Mouse (Mus musculus) heart, adult 9 months (tissue): Measurements from ENCODE around the gene Rad51b.

Source experiments
- DNase-seq, 2 experiments: peaks; one replicate each; pipeline ENCODE4 v3.0.0; 2022; ENCODE audit warnings: low spot score in 2 of 2

The Rad51b gene

DNA sequence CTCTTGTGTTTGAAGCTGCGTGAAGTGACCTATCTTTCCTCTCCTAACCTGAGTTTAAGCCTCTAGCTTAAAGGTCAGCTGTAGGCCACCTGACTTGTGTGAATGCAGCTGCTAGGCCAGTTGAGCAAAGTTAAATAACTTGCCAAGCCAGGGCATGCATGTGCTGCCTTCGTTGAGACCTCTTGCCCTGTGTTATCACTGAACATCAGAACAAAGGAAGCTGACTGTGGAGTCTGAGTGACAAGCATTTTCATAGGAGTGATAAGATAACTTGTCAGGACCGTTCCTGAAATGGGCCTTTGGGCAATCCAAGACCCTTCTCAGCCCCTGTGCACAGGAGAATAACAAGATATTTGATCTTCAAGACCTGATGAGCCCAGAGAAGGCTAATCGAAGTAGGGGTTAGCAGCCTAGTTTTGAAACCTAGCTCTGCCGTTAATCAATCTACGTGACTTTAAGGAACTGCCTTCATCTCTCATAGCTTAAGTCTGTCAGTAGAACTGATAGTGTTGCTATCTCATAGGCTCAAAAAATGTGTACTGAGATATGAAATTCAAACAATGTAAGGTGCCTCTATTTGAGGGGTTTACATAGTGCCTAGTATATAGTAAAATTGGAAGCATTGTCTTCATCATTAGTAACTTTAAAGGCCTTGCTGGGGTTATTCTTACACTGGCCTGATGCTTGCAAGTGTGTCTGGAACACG lies 465.6 kb downstream of the Rad51b start:
- DNase-seq, result no peak

DNA sequence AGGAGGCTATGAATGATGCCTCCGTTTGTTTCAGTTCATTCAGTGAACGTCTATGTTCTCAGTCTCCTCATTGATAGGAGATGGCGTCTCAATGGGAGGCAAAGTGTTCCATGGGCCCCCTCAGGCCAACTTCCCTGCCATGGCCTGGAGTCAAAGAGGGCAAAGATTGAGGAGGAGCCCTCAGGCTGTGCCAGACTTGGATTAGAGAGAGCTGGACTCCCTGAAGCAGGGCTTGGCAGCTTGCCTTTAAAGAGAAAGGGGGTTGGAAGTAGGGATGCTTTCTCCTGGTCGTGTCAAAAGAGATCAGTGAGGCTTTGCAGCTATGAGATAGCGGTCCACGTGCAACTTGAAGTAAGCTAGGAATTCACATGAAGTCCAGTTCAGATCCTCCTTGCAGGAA lies 469.0 kb downstream of the Rad51b start:
- DNase-seq, result peak in 1 of 2 experiments; percentile 23

DNA sequence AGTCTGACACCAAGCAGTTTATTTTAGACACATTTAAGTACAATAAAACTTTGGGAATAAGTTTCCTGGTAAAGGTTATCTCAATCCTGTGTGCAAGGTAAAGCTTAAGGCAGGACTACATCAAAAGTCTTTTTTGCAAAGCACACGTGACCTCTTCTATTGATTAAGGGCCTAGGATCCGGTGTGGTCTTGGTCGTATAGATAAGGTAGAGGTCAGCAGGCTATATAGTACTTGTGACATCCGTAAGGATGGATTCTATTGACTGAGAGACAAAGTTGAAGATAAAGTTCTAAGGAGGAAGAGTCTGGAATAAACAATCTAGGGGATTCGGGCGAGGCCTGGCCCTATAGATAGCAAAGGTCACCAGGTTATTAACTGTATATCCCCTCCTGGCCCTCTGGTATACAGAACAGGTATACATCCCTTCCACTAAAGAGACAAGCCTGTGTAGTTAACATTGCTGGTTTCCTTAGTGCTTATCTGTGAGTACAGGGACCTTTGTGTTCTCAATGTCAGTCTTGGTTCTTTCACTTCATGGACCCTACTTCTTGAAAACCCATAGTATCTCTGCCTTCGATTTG lies 471.8 kb downstream of the Rad51b start:
- DNase-seq, result no peak

DNA sequence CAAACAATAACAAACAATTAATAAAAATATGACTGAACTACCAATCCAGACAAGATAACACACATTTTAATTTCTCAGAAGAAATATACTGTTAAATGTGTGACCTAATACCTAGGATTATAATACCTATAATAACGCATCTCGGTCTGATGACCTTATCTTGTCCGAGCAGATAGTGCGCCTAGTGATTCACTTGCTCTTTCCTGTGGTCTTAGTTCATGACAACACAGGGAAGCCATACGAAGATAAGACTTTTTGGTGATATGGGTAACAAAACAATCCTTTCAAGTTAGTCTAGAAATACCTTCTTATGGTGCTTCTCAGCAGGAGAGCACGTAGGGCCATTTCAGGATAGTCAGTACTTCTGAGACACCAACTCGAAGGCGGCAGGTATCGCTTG lies 472.7 kb downstream of the Rad51b start:
- DNase-seq, result no peak

DNA sequence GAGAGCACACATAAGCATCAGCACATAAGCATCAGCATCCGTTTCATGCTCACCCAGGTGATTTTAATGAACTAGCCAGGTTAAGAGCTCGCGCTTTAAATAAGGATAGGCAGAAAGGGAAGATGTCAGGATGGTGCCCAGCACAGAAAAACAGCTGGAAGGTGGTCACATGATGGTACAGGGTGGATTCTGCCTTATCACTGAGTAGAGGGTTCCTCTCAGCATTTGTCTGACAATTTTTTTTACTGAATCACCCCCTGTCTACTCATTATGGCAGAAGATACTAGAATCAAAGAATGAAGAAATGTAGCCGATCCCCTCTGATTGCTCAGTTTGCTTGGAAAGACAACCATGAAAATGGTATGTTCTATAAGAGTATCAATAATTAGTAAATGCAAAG lies 474.1 kb downstream of the Rad51b start:
- no peak for DNase-seq

DNA sequence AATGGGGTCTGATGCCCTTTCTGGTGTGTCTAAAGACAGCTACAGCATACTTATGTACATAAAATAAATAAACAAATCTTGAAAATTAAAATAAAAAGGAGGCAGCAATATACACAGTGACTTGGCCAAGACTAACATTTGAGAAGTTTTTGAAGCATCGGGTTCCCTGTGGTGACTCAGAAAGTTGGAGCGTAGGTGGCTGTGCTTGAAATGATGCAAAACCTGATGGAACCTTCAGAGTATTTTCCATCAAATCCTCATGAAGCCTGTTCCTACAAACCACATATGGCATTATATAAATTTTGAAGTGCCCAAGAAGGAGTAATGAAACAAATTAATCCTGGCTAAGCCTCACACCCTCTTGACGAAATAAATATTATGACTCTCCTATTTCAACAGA lies 474.7 kb downstream of the Rad51b start:
- DNase-seq, result no peak

DNA sequence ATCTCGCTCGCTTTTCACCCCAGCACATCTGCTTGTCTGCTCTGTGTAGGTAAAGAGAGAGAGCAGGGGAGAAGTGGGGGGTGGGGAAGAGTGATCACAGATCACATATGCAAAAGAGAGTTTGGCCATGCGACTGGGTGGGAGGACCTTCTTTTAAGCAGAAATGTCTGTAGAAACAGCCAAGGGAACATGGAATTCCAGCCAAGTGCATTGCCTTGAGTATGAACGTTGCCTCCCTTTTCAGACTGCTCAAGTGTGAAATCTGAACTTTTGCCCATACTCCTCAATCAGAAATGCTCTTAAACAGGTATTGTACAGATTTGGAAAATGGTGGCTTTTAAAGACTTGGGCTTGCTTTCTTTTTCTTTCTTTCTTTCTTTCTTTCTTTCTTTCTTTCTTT lies 476.2 kb downstream of the Rad51b start:
- DNase-seq, result no peak

DNA sequence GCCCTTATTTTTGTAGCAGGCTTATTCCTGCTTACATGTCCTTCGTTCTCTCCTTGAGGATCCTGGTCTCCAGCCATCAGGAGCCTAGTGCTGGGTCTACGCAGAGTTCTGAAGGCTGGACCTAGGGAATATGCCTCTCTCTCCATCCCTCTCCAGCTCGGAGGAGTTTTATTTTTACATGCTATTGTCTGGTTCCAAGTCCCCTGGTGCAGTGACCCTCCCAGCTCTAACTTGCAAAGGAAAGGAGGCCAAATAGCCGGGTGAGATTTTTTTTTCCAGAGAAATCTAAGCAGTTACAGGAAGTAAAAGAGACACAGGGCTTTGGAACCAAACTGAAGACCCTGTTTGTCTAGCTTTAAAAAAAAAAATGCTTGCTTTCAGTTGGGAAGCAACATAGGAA lies 477.5 kb downstream of the Rad51b start:
- DNase-seq, result peak in 1 of 2 experiments; percentile 48

DNA sequence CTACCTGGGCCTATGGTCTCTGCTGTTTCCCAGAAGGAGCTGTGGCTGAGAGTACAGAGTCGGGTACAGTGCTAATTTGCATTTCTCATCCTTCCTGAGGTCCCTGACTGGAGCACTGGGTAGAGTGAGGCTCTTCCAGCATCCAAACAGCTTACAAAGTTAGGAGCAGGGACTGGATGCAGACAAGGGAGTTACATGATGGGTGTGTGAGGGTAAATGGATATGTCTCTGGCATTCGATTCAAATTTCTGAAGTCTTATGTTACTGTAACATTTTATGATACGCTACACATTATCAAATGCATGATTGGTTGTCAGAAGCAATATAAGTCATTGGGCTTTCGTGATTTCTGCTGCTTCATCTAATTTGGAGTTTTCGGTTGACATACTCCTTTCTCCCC lies 479.7 kb downstream of the Rad51b start:
- DNase-seq, result no peak

DNA sequence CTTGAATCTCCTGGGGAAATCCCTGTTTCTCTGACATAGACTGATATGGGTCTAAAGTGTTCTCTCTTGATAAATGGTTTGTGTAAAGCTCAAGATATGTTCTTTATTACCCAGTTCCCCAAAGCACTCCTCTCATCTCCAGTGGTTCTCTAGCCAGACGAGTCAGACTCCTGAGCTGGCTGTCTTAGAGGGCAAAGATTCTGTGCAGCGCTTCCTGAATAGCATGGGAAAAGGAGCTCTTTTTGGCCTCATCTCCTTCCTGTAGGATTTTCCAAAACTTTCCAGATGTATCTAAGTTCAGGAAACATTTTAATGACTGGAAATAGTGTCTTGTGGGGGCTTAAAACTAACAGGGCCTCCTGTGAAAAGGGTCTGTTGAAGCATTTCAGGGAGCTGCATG lies 483.7 kb downstream of the Rad51b start:
- DNase-seq, result peak; percentile 20 to 34

DNA sequence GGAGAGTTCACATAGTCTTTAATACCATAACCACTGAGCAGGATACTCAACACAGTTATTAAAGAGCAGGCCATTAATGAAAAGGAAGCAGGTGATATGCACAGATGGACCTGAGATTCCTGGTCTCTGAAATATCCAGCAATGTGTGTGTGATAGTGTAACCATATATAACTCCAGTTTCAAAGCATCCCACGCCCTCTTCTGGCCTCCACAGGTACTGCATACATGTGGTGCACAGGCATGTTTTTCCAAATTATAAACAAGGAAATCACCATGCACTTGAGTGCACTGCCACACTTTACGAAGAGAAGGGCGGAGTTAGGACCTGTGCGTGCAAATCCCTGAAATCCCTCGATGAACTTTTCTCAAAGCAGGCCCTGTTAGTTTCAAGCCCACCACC lies 484.7 kb downstream of the Rad51b start:
- DNase-seq, result no peak

DNA sequence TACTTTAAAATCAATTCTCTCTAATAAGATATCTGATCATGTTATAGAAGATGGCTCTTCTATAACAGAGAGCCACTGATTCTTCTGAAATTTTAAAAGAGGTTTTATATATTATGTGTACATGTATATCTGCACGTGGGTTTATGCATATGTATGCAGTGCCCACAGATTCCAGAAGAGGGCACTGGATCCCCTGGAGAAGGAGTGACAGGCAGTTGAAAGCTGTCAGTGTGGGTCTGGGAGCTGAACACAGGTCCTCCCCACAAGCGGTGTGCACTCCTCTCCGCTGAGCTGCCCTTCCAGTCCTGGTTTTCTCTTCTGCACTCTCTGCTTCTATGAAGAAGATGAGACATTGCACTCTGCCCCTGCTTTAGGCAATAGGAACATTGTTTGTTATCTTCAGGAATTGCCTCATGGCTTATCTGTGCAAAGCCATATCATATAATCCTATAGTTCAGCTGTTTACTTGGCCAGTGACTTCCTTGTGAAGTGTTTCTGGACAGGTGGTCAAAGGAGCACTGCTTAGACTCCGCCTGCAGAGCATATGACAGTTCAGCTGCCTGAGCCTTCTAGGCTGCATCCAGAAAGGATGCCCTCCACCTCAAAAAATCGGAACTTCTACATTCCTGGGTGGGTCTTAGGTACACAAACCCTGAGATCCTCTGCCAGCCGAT lies 485.5 kb downstream of the Rad51b start:
- DNase-seq, result no peak

DNA sequence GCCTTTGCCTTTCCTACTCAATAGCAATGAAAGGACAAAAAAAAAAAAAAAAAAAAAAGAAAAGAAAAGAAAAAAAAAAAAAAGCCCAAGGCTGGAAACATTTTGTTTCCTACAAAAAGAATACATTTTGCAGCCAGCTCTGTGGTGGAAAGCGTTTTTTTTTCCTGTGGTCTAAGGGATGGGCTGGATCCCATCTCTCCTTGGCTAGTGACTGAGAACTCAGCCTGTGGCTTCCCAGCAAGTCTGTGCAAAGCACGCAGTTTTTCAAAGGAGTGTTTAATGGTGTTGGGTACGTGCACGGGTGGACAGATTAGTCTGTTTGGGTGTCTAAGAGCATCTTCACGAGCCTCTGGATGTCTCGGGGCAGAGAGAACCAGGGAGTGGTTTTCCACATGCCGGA lies 487.1 kb downstream of the Rad51b start:
- no peak for DNase-seq

DNA sequence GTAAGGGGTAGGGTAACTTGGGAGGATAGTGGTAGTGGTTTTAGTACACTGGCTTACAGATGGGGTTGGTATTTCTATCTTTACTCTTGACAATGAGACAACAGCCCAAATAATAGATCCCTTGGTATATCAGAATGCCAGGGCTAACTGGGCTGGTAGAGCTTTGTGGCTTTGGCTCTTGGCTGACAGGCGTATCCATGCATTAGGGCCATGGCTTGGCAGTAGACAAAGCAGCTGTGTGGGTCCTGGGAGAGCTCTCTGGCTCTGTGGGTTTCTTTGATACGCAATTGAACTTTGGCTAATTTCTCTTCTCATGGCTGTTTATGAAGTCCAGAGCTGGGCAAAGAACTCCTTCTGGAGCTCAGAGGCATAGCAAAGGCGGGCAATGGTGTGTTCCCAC lies 488.6 kb downstream of the Rad51b start:
- no peak for DNase-seq

DNA sequence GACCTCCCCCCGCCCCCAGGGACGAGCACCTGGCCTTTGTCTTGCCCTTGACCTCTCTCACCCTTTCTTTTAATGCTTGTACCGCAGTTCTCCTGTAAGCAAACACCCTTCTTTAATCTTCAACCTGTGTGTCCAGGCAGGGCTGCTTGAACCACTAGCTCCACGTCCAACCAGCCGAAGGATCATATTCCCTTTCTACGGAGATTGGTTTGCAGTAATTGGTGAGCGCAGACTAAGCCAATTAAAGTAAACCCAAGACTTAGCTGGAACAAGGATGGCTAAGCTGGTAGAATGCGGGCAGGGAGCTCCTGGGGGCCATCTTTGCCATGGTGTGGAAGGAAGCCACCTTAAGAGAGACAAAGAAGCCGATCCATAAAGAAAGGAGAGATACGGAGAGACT lies 490.5 kb downstream of the Rad51b start:
- DNase-seq, result no peak

DNA sequence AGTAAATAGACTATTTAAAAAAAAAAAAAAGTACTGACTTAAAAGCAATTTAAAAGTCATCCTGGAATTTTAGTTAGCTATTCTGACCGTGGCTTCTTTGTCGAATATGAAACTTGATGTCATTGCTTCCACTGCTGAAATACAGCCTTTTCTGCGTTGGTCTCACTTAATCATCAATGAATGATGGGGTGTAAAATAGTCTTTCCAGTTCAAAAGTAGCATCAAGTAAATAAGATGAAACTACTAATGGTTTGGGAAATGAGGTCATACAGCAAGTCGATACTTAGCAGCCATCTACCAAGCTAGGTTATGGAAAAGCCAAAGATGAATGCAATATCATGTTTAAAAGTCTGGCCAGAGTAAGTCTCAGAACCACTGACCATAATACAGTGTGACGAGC lies 491.3 kb downstream of the Rad51b start:
- DNase-seq, result no peak

DNA sequence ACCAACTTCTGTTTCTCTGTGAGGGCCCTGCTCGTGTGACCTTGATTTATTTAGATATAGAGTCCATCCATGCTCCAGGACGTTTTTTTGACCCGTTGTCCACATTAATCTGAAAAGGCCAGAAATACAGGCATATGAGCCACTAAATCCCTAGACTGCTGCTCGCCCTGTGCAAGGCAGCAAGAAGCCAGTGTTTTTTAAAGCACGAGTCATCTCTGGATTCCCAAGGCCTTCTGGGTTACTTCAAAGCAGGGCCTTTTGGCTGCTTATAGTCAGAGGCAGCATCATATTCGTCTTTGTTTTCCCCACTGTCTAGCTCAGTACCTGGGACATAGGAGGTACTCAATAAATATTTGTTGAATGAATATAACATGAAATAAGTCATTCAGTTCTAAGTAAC lies 492.4 kb downstream of the Rad51b start:
- no peak for DNase-seq

DNA sequence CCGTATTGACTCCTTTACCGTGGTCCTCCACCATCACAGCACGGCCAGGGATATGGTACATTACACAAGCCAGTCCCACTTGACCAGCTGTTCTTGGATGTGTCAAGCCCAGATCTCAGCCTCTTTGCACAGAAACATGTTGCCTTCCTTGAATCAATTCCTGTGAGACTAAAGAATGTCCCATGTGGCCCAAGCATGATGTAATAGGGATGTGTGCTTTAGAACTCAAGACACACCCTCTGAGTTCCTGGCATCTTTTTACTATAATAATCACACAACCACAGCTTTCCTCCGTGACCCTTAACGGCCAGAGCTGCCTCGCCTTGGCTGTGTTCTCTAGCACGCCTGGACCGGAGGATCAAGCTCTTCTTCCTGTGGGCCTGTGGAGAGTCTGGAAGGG lies 496.3 kb downstream of the Rad51b start:
- DNase-seq, result peak; percentile 94 to 96

DNA sequence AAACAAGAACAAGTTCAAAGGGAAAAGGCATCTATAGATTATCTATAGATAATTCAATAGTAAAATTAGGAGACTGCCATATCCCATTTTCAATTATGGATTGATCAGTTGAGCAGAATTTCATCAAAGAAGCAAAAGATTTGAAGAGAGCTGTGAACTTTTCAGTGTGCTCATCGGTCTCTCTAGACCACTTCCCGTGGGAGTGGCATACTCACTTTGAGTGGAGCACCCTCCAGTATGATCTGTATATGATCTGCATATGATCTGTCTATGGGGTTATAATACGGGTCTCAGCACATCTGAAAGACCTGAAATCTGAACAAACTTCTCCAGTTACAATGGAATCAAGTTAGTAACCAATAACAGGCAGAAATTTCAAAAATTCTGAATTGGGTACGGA lies 497.7 kb downstream of the Rad51b start:
- DNase-seq, result no peak

DNA sequence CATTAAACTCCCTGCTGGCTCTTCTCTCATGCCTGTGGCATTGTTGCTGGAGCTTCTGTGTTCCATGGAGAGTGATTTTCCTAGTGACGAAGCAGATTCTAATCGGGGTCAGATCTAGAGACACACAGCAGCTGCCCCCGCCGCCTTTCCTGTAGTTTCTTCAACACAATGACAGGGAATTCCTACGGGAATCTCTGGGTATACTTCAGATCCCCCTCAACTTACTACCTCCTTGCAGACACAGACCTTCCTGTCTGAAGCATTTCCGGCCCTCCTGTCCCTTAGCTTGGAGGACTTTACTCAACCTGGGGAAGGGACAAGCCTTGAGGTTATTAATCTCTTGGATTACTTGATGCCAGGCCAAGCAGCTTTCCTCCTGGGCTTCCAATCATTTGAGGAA lies 499.2 kb downstream of the Rad51b start:
- peak; percentile 69 to 84 for DNase-seq

DNA sequence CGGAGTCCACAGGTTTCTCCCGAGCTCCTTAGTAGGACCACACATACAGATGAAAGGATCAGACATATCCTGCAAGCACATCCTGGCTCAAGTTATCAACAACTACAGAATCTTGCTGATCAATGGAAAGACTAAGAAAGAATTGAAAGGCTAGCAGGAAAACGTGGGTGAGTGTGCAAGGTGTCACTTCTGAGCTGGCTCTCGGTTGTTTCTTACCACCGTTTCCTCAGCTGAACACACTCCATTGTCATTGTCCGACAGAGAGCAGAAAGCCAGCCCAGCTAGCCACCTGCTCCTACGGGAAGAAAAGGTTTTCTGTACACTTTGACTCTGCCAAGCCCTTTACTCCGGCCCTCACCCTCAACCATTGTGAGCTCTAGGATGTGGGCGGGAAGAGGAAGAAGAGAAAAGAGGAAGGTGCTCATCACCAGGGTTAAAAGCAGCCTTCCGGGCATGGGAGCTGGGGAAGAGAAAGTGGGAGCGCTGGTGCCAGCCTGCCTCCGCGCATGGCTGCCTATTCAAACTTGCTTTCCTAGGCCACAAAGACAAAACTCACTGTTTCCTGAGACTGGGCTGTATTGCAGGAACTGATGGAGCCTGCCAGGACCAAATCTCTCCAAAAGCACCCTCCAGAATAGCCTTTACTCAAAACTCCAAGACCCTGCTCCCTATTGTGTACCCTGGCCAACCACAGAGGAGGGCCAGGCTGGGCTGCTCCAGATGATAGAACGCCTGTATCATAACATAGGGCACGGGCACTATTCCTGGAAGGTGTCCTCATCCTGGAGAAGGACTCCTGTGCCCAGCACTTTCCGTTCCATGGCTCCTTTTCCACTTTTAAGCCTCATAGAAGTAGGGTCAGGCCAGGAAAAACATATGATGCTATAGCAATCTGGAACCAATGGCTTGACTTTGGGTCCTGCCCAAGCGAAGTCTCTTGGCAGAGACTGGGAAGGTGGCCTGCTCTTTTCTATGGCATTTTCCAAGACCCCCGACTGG lies 500.0 kb downstream of the Rad51b start:
- peak; percentile 27 to 47 for DNase-seq

DNA sequence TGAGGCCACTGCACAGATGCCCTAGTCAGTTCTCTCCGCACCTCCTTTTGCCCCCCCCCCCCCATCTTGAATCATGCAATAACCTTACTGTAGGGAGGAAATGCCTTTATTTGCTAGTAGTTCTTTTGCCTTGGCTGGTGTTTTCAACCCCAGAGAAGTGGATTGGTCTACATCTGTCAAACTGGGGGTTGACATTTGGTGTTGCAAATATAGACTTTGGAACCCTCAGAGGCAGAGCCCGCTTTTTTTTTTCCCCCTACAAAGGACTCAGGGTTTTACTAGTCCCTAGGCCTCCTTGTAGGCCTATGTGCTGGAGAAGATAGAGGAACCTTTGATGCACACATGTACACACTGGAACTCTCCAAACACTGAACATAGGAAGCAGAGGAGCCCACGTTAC lies 501.4 kb downstream of the Rad51b start:
- DNase-seq, result no peak
